Mouse (Mus musculus) brain, embryonic 18.5 days (tissue): Measurements from ENCODE around the gene Dusp11.
"Not testable (repeated sequence)": the region's sequence is repeated elsewhere in the genome, so short reads cannot be mapped to it uniquely, and the experiment has no call there.

ENCODE experiments used
- DNase-seq: peaks from one replicate; pipeline ENCODE4 v3.0.0-alpha.2; 2012; ENCODE audit warnings: low read depth, low spot score

The Dusp11 gene

DNA sequence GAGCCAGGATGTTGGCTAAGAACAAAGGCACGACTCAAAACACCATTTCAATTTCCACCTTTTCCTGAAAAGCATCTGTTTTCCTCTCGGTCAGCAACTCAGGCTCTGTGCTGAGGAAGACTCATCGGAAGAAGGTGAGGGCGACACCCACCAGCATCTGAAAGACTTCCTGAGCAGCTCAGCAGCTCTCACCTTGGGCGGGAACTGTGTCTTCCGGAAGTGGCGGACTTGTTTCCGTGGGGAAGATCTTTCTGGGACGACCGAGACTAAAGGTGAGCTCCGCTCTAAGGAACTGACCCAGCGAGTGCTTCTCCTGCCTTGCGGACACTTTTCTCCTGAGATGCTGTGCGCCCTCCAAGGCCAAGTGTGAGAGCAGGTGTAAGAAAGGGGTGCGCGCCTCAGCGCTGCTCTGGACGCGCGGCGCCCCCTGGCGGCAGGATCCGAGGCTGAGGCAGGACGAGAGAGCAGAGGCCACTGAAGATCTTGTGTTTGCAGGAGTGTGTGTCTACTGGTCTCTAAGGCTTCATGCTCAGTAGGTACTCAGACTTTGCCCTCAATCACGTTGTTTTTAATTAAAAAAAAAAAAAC, 66.3 kb downstream of the Dusp11 start:
- not testable (repeated sequence) for DNase-seq
